Mouse (Mus musculus) T-helper 2 cell (primary cell): ENCODE measurements at regions not wholly inside any gene's neighbourhood (a gene's known extent, or its start where the extent isn't known, plus 50 kb on each side); places are given as distances from the start of the nearest gene placed in this dataset.

Experiments used
- in situ Hi-C: fragments of 300-600 bp; cut with MboI, MseI; formaldehyde crosslinking; loops from one replicate; pipeline ENCODE4 v1.15.1; 2025; ENCODE audit warnings: high pct_unique_total_duplicates

GRCm38 (mm10) chr5:112091867-112092535 lies 160.3 kb downstream of the Cryba4 start:
- in situ Hi-C loops = no loop called here

GRCm38 (mm10) chr5:112093905-112094571 lies 158.3 kb downstream of the Cryba4 start:
- in situ Hi-C loops = no loop called here

DNA sequence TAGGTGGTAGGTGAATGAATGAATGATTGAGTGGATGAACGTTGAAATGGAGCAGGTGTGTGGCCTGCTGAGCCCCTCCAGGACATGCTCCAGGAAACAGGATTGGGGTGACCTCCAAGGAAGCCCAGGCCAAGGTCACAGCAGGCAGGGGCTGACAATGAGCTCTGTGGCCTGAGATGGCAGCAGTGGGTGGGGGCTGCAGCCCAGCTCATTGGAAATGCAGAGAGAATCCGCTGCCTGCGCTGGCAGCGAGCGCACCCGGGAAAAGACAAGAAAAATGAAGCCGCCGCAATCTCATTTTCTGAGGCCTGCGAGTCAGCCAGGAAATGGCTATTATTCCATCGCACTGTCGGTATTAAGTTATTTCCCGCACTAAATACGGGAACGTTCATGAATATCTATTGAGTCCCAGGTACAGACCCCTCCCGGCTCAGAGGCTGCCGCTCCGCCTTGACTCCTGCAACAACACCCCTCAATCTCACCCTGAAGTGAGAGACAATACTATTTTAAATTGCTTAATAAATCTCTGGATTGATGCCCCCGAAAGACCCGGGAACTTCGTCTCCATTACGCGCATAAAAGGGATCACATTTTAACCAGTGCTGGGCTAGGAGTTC lies 153.7 kb downstream of the Cryba4 start:
- in situ Hi-C loops = no loop called here

- in situ Hi-C loops = no loop called here
Observed at GRCm38 (mm10) chr5:112101739-112102590, 150.4 kb downstream of the Cryba4 start.

DNA sequence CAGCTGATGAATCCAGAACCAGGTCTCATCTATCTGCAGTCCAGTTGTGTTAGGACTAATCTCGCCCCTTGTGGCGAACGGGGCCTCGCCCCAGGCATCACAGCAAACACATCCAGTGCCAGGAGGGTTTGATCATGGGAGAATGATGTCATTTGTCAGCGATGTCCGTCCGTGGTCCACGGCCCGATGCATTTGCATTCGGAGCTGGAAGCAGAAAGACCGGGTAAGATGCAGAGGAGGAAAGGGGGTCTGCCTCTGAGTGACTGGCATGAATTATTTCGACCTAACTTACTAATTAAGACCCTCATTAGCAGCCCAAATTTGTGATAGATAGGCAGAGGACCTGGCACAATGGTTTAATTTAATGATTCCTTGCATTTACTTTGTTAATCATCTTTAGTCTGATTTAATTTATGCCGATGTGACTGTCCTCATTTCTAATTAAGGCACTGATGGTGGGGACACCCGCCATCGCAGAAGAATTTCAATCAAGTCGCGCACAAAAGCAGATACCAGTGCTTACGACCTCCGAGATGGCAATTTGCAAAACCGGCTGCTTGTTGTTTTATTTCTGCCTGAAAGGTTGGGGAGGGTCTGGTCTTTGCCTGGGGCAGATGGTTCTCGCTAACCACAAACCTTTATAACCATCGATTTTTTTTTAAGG lies 141.9 kb downstream of the Cryba4 start:
- in situ Hi-C loops = no loop called here

GRCm38 (mm10) chr5:112120766-112121165 lies 131.6 kb downstream of the Cryba4 start:
- in situ Hi-C loops = no loop called here

- in situ Hi-C loops = no loop called here
Observed at GRCm38 (mm10) chr5:112121554-112121953, 130.8 kb downstream of the Cryba4 start.

- in situ Hi-C loops = no loop called here
Observed at GRCm38 (mm10) chr5:112122581-112122980, 129.7 kb downstream of the Cryba4 start.

DNA sequence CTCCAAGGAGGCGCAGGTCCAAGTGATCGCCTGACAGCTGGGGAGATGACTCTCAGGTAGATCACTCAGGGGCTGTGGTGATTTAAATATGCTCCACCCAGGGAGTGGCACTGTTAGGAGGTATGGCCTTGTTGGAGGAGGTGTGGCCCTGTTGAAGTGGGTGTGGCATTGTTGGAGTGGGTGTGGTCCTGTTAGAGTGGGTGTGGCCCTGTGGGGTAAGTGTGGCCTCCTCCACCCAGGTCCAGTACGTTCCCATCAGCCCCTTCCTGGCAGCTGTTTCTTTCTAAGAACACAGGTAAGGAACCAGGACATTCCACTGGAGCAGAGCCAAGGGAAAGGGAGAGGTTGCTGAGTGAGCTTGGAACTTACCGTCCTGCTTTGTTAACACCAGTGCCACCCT lies 125.1 kb downstream of the Cryba4 start:
- in situ Hi-C loops = no loop called here

DNA sequence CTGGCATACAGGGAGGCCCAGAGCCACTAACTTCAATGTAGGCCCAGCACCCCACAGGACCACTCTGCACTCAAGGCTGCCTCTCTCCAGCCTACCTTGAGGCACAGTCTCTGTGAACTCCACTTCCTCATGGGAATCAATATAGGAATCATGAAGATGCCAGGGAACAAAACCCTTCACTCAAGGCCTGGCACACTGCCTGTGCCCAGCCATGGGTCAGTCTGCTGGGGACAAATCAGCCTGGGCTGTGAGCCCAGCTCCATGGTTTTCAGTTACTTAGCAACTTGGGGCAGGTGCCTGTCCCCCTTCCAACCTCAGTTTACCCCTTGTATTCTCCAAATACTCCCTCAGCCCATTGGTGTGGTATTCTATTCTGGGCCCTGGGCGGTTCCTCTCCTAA lies 119.6 kb downstream of the Cryba4 start:
- in situ Hi-C loops = no loop called here

GRCm38 (mm10) chr5:112133688-112134573 lies 118.4 kb downstream of the Cryba4 start:
- in situ Hi-C loops = no loop called here

DNA sequence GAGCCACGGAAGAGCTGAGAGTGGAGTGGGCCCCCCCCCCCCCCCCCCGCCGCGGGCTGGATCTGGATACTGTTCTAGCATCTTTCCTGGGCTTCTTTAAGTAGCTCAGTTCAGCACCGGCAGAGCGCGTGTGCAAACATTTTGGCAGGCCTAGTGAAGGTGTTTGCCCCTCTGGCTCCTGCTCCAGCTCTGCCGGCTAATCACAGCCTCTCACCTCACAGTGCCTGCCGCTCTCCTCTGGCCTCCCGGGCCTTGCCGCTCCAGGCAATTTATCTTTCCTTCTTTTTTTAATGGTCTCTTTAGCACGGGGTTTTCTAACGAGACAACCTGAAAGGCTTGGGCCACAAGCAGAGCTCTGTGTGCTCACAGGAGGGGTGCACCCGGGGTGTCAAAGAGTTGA lies 115.7 kb downstream of the Cryba4 start:
- in situ Hi-C loops = no loop called here

GRCm38 (mm10) chr5:112138246-112138645 lies 114.1 kb downstream of the Cryba4 start:
- in situ Hi-C loops = no loop called here

- in situ Hi-C loops = no loop called here
Observed at GRCm38 (mm10) chr5:112142731-112143130, 109.6 kb downstream of the Cryba4 start.

- in situ Hi-C loops = no loop called here
Observed at GRCm38 (mm10) chr5:112143993-112144621, 108.2 kb downstream of the Cryba4 start.

DNA sequence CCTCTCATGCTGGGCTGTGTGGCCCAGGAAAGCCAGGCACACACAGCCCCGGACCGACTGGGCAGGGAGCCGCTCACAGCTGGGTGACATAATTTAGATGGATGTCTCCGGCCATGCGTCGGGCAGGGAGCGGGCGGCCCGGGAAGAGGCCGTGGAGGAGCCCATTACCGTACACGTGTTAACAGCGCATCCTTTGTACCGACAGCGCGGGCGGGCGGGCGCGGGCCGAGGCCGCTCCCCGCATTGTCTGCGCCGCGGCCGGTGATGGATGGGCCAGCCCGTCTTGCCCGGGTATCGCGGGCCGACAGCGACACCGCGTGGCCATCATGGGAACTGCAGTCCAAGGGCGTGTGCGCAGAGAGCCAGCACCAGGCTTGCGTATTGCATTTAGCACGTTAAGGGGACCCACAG lies 98.6 kb downstream of the Cryba4 start:
- in situ Hi-C loops = loop anchor here (10.0 to 25.0 kb wide), 3 partner anchors 216 to 749 kb away; partner anchors contain the start of gene Gm26897

- in situ Hi-C loops = loop anchor here (10.0 to 25.0 kb wide), 3 partner anchors 217 to 750 kb away; partner anchors contain the start of gene Gm26897
Observed at GRCm38 (mm10) chr5:112154650-112155049, 97.7 kb downstream of the Cryba4 start.

GRCm38 (mm10) chr5:112155051-112155450 lies 97.3 kb downstream of the Cryba4 start:
- in situ Hi-C loops = loop anchor here (10.0 to 25.0 kb wide), 3 partner anchors 218 to 750 kb away; partner anchors contain the start of gene Gm26897

DNA sequence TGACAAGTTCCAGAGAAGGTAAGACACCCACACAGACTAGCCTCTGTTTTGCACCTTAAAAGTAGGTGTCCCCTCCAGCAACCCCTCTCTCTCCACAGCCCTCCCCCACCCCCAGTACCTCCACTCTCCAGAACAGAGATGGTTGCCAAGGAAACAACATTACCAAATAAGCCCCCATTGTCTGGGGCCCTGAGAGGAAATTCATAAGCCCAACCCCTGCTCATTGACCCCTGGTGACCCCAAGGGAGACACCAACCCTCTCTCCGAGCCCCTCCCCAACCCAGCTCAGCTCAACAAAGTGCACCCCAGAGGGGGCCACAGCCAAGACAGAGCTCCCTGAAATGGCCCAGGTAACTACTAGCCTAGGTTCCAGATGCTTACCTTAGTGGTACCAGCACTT lies 96.3 kb downstream of the Cryba4 start:
- in situ Hi-C loops = loop anchor here (10.0 to 25.0 kb wide), 3 partner anchors 219 to 751 kb away; partner anchors contain the start of gene Gm26897
